Mouse (Mus musculus) cerebellum, postnatal 25 days (tissue): Measurements from ENCODE around the gene Iqgap2.

Experiments
- DNase-seq, 2 experiments: peaks; one replicate each; pipeline ENCODE4 v3.0.0; 2021; ENCODE audit warnings: mixed read lengths in 2 of 2

Gene Iqgap2

DNA sequence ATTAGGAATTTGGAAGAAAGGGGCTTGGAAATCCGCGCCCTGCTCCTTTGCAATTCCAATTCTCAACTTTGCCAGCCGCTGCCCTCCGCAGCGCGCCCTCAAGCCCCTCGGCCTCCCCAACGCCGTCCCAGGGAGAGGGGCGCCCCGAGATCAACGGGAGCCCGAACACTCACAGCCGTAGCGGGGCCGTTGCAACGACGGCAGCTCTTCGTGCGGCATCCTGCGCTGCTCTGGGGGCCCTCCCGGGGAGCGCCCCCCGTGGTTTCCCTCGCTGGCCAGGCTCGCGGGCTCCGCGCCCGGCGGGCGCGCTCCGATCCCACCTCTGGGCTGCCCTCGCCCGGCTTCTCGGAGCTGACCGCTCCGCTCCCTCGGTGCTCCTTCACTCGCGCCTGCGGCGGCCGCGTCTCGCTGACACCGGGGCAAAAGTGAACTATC, at the start of gene Iqgap2:
Iqgap2 (minus strand) TSS at position 432 of the 435 bp plus-strand sequence.
- no peak for DNase-seq

DNA sequence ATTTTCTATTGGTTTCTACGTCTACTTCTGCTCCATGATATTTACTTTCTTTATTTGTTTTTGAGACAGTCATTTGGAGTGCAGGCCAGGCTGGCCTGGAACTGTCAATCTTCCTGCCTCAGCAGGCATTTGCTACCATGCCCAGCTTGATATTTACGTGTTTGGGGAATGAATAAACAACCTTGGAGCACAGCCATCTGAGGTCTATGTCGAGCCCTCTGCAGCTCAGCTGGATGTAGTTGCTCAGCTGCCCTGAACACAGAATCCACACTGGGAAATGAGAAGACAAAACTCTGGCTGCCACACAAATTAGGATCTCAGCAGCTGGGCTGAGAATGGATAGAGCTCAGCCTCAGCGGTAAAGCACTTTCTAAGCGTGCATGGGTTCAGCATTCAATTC, 49.1 kb upstream of the Iqgap2 start:
- DNase-seq, result no peak

DNA sequence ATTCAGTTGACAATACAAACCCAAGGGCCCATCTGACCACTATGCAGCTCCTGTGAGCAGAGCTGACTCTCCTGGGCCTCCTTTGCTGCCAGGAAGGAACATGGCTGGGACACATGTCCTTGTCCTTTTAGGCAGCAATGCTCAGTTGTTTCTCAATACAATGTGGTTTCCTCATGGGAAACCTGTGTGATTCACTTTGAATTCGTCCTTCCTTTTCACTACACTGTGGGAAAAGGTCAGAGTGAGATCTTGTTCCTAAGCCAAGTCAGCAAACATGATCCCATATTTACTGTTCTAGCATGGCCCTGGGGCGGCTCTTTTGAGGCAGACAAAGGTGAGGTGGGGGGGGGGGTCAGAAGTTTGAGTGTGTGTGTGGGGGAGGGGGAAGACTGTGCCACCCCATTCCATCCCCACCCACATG, 32.5 kb upstream of the Iqgap2 start:
- DNase-seq, result no peak

- no peak for DNase-seq
Observed at GRCm38 (mm10) chr13:95922626-95923025, 30.9 kb upstream of the Iqgap2 start.

- no peak for DNase-seq
Observed at GRCm38 (mm10) chr13:95918624-95919284, 27.0 kb upstream of the Iqgap2 start.

GRCm38 (mm10) chr13:95913046-95913406, 21.3 kb upstream of the Iqgap2 start:
- DNase-seq, result no peak

DNA sequence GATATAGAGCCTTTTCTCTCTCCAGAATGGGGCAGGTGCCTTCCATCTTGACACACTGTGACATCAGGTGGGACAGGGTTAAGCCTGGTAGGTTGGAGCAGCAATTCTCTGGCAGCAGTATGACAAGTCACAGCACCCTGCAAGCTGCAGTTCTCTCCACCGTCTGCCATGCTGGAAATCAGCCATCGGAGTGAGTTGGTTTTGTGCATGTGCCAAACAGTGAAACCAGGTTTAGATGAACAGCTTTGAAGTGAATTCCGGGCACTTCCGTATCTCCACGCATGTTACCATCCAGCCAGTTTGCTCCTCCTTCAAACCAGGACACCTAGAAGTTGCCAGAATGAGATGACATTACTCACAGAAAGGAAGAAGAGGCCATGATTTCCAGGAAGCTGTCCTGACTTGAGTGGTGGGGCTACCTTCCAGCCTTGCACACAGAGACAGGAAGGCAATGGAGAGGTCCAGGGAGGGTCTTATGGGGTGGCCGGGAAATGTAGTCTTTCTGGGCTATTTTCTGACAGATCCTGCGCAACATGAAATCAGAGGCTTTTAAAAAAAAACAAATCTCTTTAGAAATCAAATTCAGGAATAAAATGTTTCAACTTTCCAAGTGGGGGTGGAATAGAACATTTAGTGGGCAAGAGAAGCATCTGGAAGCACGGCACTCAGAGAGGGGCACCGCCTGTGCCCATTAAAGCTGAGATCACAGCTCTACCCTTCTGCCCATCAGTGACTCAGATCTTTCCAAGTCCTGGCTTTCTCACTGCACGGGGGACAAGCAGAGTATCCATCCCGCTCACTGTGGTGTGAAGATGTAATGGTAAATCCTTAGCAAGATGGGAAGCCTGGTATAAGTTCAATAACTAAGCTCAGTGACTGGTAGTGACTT, 20.7 kb upstream of the Iqgap2 start:
- peak; percentile 94 for DNase-seq

- DNase-seq, result peak; percentile 31 to 36
Observed at GRCm38 (mm10) chr13:95910270-95910669, 18.5 kb upstream of the Iqgap2 start.

GRCm38 (mm10) chr13:95909244-95909643, 17.5 kb upstream of the Iqgap2 start:
- DNase-seq, result no peak

GRCm38 (mm10) chr13:95902696-95903095, 11.0 kb upstream of the Iqgap2 start:
- DNase-seq, result no peak

DNA sequence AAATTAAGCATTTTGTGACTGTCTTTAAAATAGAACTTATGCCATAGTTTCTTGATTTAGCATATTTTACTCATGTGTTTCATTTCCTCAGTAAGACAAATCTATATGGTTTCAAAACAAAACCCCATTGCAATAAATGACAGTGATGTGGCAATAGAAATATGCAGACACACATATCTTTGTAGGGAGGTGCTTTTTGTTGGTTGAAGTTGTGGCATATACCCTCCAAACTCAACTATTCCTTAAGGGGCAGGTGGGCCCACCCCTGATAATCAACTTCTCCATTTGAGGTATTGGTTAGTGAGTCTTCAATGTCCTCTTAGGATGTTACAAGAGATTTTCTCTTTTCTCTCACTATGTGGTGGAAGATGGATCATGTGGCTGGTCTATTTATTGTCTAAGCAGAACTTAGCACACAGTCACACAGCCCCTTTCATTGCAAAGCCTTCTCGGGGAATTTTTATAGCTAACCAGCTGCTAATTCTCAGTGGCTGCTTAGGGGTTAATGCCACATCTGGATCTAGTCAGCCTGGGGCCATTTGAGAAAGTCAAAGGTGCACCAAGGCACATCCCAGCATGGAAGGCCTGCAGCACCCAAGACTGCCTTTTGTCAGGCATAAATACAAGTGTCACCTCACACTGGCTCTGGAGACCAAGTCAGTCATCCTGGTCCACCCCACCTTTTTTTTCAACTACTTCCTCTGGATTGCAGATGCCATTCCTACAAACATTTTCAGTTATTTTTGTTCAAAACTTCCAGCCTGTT, 8.3 kb upstream of the Iqgap2 start:
- DNase-seq, result no peak

DNA sequence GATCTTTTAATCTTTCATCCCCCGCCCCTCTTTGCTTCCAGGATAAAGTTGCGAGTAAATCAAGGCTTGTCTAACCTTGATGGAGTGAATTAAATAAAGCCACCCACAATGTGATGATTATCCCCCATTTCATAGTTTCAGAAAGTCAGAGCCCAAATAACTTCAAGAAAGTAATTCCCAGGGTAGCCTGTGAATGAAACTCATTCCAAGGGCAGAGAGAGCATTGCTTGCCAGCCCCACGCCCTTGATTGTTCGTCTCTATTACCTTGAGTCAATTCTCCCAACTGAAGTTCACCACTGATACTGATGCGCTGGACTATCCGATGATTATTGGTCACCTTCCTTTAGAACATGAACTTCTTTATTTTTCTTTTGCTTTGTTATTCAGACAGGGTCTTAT, 4.8 kb upstream of the Iqgap2 start:
- no peak for DNase-seq

- DNase-seq, result no peak
Observed at GRCm38 (mm10) chr13:95893166-95893565, 1.4 kb upstream of the Iqgap2 start.

- no peak for DNase-seq
Observed at GRCm38 (mm10) chr13:95892611-95893145, 956 bp upstream of the Iqgap2 start.

- DNase-seq, result peak; percentile 87 to 89
Observed at GRCm38 (mm10) chr13:95891926-95892610, 346 bp upstream of the Iqgap2 start.

GRCm38 (mm10) chr13:95890851-95891471, 761 bp downstream of the Iqgap2 start:
- peak; percentile 43 to 47 for DNase-seq

DNA sequence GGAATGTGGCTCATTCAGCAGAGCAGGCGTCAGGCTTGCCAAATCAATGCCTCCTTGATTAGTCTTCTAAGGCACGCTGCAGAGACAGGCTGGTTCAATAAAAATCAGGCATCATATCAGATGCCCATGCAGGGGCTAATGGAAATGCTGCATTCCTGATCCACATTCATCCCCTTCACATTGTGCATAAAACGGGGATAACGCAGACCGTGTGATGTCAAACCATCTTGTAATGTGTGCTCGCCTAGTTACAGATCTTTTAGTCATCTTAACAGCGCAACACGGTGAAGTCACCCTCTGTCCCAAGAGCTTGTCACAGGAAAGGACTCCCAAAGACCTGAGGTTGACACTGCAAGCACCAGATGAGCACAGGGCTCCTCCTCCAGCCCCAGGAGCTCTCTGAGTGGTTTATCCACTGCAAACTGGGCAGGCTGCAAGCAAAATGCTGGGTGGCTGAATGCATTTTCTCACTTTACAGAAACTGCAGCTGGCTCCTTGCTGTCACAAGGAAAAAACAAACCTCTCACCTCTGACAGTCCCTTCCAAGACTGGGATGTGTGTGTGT, 1.7 kb downstream of the Iqgap2 start:
- DNase-seq, result no peak

GRCm38 (mm10) chr13:95889366-95889765, 2.4 kb downstream of the Iqgap2 start:
- no peak for DNase-seq

GRCm38 (mm10) chr13:95888621-95889020, 3.1 kb downstream of the Iqgap2 start:
- DNase-seq, result no peak

- DNase-seq, result no peak
Observed at GRCm38 (mm10) chr13:95888170-95888569, 3.6 kb downstream of the Iqgap2 start.

DNA sequence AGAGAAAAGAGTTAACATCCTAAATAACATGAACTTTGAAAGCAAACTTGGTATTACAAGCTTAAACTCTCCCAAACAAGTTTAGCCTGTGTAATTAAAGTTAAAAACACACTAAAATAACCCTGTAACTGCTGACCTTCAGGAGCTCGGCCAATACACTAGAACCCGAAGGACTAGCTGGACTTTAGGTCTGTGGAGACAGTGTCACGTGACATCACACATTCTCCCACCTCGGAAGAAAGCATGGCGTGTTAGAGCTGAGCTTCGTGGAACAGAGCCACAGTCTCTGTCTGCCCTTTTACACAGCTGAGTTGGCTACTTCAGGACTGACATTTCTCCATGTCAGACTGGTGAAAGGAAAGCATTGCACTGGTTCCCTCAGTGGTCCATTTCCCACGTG, 4.3 kb downstream of the Iqgap2 start:
- no peak for DNase-seq

- no peak for DNase-seq
Observed at GRCm38 (mm10) chr13:95884455-95884854, 7.3 kb downstream of the Iqgap2 start.
